Mouse (Mus musculus): ENCODE data around the gene Rerg.

DNA sequence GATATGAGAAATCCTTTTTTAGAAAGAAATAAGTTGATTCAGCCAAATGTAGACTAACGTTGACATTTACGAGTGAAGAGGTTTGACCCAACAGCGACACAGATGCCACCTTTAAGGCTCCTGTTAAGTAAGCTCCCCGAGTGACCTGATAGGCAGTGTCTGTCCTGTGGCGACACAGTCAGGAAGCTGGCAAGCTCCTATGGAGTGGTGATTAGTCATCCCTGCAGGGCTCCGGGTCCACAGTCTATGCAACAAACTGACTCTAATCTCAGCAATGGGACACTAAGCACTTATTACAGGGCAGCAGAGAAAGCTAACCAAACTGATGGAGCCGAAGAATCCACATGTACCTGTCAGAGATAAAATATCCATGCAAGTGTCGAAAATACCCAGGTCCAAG, 98.0 kb downstream of the Rerg start:
- TF ChIP-seq GATA1 (IDR thresholded peaks at IDR 0.05; ENCODE audit: borderline replicate concordance, low read length) (no peak), FLI1 (IDR thresholded peaks at IDR 0.05; ENCODE audit: low read length) (no peak)

Data from megakaryocyte, embryonic 14.5 days (primary cell).